Mouse (Mus musculus) heart, embryonic 12.5 days (tissue): ENCODE measurements at regions not wholly inside any gene's neighbourhood (a gene's known extent, or its start where the extent isn't known, plus 50 kb on each side); places are given as distances from the start of the nearest gene placed in this dataset.
A peak's percentile ranks its signal among the peaks of the same experiment; 100 is the strongest.

Experiments used
- ATAC-seq: fragments of 200-750 bp; cut with Nextera tagmentation; 2 replicates; pipeline ENCODE4 v1.8.0; 2017; ENCODE audit warnings: moderate TSS enrichment, moderate library complexity; ENCODE audit not compliant: insufficient number of reproducible peaks, low FRiP score
- H3K27ac ChIP-seq: fragments of 300-500 bp; sonication (generic); 2 replicates; pipeline ENCODE4 v1.5.1; 2016; ENCODE audit warnings: mild to moderate bottlenecking, moderate library complexity; ENCODE audit not compliant: poor library complexity, severe bottlenecking
- H3K27me3 ChIP-seq: fragments of 300-500 bp; sonication (generic); replicated peaks from 2 replicates; pipeline ENCODE4 v1.6.1; 2016; ENCODE audit warnings: mild to moderate bottlenecking, moderate library complexity
- H3K36me3 ChIP-seq: fragments of 300-500 bp; sonication (generic); 2 replicates; pipeline ENCODE4 v1.6.1; 2016; ENCODE audit warnings: mild to moderate bottlenecking, moderate library complexity
- H3K4me1 ChIP-seq: fragments of 300-500 bp; sonication (generic); replicated peaks from 2 replicates; pipeline ENCODE4 v1.6.1; 2016; ENCODE audit warnings: mild to moderate bottlenecking
- H3K4me2 ChIP-seq: fragments of 300-500 bp; sonication (generic); 2 replicates; pipeline ENCODE4 v1.6.1; 2016; ENCODE audit warnings: mild to moderate bottlenecking, moderate library complexity
- H3K4me3 ChIP-seq: fragments of 300-500 bp; sonication (generic); 2 replicates; pipeline ENCODE4 v1.5.1; 2016; ENCODE audit warnings: mild to moderate bottlenecking
- H3K9ac ChIP-seq: fragments of 300-500 bp; sonication (generic); 2 replicates; pipeline ENCODE4 v1.6.1; 2016; ENCODE audit warnings: mild to moderate bottlenecking, moderate library complexity
- H3K9me3 ChIP-seq: fragments of 300-500 bp; sonication (generic); replicated peaks from 2 replicates; pipeline ENCODE4 v1.6.1; 2016; ENCODE audit warnings: mild to moderate bottlenecking, moderate library complexity
- WGBS: fragments of 180-500 bp; shearing (Covaris S2); methylation state at CpG from one replicate; pipeline ENCODE4 v1.1.7; 2016; 5-methylcytosine and 5-hydroxymethylcytosine counted together

GRCm38 (mm10) chr5:51840638-51841329 lies 273.3 kb upstream of the Ppargc1a start:
- H3K9ac ChIP-seq, result no peak overlapping the region
- 65% methylated on average over 11 of the region's 11 CpGs for WGBS
- ATAC-seq, result peak; percentile 69
- H3K4me3 ChIP-seq, result no peak overlapping the region
- H3K9me3 ChIP-seq, result no peaks in the 10 kb centered on the region
- 0 out of 2 replicates have a peak overlapping the region, but pooled peaks have one; percentile 12 for H3K27ac ChIP-seq
- H3K4me2 ChIP-seq, result no peak overlapping the region
- no peaks in the 10 kb centered on the region for H3K36me3 ChIP-seq
- no peaks in the 10 kb centered on the region for H3K27me3 ChIP-seq
- peaks cover 10% of the 10 kb centered on the region for H3K4me1 ChIP-seq

- Histone ChIP-seq H3K4me3 (no peak overlapping the region), H3K27ac (no peak overlapping the region), H3K4me2 (no peak overlapping the region), H3K27me3 (no peaks in the 10 kb centered on the region), H3K9me3 (no peaks in the 10 kb centered on the region), H3K9ac (no peak overlapping the region), H3K36me3 (no peaks in the 10 kb centered on the region), H3K4me1 (peaks cover 12% of the 10 kb centered on the region)
- no peak for ATAC-seq
- WGBS, result 34% methylated on average over 4 of the region's 4 CpGs
These were observed 271.8 kb upstream of the Ppargc1a start for GRCm38 (mm10) chr5:51839292-51839691.

GRCm38 (mm10) chr5:51830551-51830950 lies 263.0 kb upstream of the Ppargc1a start:
- Histone ChIP-seq H3K27ac (no peak overlapping the region), H3K27me3 (no peaks in the 10 kb centered on the region), H3K36me3 (no peaks in the 10 kb centered on the region), H3K9ac (no peak overlapping the region), H3K9me3 (no peaks in the 10 kb centered on the region), H3K4me1 (0 out of 2 replicates have a peak, but pooled peaks cover 2% of the 10 kb centered on the region), H3K4me3 (no peak overlapping the region), H3K4me2 (no peak overlapping the region)
- 66% methylated on average over 6 of the region's 6 CpGs for WGBS
- no peak for ATAC-seq

- no peaks in the 10 kb centered on the region for H3K9me3 ChIP-seq
- H3K9ac ChIP-seq, result no peak overlapping the region
- H3K4me3 ChIP-seq, result no peak overlapping the region
- H3K4me1 ChIP-seq, result no peaks in the 10 kb centered on the region
- H3K27me3 ChIP-seq, result no peaks in the 10 kb centered on the region
- H3K27ac ChIP-seq, result no peak overlapping the region
- H3K36me3 ChIP-seq, result no peaks in the 10 kb centered on the region
- no peak for ATAC-seq
- WGBS, result 58% methylated on average over 2 of the region's 2 CpGs
- H3K4me2 ChIP-seq, result no peak overlapping the region
These were observed 262.5 kb upstream of the Ppargc1a start for GRCm38 (mm10) chr5:51830015-51830414.

- no peaks in the 10 kb centered on the region for H3K4me1 ChIP-seq
- no peaks in the 10 kb centered on the region for H3K9me3 ChIP-seq
- no peaks in the 10 kb centered on the region for H3K36me3 ChIP-seq
- H3K27me3 ChIP-seq, result no peaks in the 10 kb centered on the region
- no peak for ATAC-seq
- H3K9ac ChIP-seq, result no peak overlapping the region
- WGBS, result 77% methylated on average over 3 of the region's 3 CpGs
- H3K4me2 ChIP-seq, result no peak overlapping the region
- no peak overlapping the region for H3K27ac ChIP-seq
- no peak overlapping the region for H3K4me3 ChIP-seq
These were observed 262.1 kb upstream of the Ppargc1a start for GRCm38 (mm10) chr5:51829606-51830005.

GRCm38 (mm10) chr5:51829020-51829419 lies 261.5 kb upstream of the Ppargc1a start:
- no peak overlapping the region for H3K27ac ChIP-seq
- H3K4me1 ChIP-seq, result no peaks in the 10 kb centered on the region
- no peaks in the 10 kb centered on the region for H3K9me3 ChIP-seq
- ATAC-seq, result no peak
- H3K36me3 ChIP-seq, result no peaks in the 10 kb centered on the region
- no peak overlapping the region for H3K4me2 ChIP-seq
- no peak overlapping the region for H3K4me3 ChIP-seq
- 73% methylated on average over 5 of the region's 5 CpGs for WGBS
- H3K27me3 ChIP-seq, result no peaks in the 10 kb centered on the region
- no peak overlapping the region for H3K9ac ChIP-seq

- Histone ChIP-seq H3K4me2 (no peak overlapping the region), H3K4me1 (no peaks in the 10 kb centered on the region), H3K4me3 (no peak overlapping the region), H3K27ac (no peak overlapping the region), H3K27me3 (no peaks in the 10 kb centered on the region), H3K36me3 (no peaks in the 10 kb centered on the region), H3K9me3 (no peaks in the 10 kb centered on the region), H3K9ac (no peak overlapping the region)
- no peak for ATAC-seq
- WGBS, result 74% methylated on average over 1 of the region's 1 CpGs
These were observed 258.7 kb upstream of the Ppargc1a start for GRCm38 (mm10) chr5:51826269-51826668.

GRCm38 (mm10) chr5:51825584-51826088 lies 258.1 kb upstream of the Ppargc1a start:
- no peaks in the 10 kb centered on the region for H3K36me3 ChIP-seq
- H3K4me1 ChIP-seq, result no peaks in the 10 kb centered on the region
- no peaks in the 10 kb centered on the region for H3K27me3 ChIP-seq
- H3K4me3 ChIP-seq, result no peak overlapping the region
- WGBS, result 72% methylated on average over 3 of the region's 3 CpGs
- H3K27ac ChIP-seq, result no peak overlapping the region
- H3K4me2 ChIP-seq, result no peak overlapping the region
- H3K9ac ChIP-seq, result no peak overlapping the region
- ATAC-seq, result no peak
- H3K9me3 ChIP-seq, result no peaks in the 10 kb centered on the region

- H3K27ac ChIP-seq, result no peak overlapping the region
- WGBS, result 50% methylated on average over 4 of the region's 4 CpGs
- H3K9me3 ChIP-seq, result no peaks in the 10 kb centered on the region
- no peak overlapping the region for H3K4me3 ChIP-seq
- no peaks in the 10 kb centered on the region for H3K36me3 ChIP-seq
- no peaks in the 10 kb centered on the region for H3K27me3 ChIP-seq
- H3K4me2 ChIP-seq, result no peak overlapping the region
- H3K9ac ChIP-seq, result no peak overlapping the region
- no peaks in the 10 kb centered on the region for H3K4me1 ChIP-seq
- ATAC-seq, result no peak
These were observed 257.2 kb upstream of the Ppargc1a start for GRCm38 (mm10) chr5:51824731-51825130.

GRCm38 (mm10) chr5:51823657-51824056 lies 256.1 kb upstream of the Ppargc1a start:
- Histone ChIP-seq H3K9me3 (no peaks in the 10 kb centered on the region), H3K4me2 (no peak overlapping the region), H3K9ac (no peak overlapping the region), H3K27me3 (no peaks in the 10 kb centered on the region), H3K36me3 (no peaks in the 10 kb centered on the region), H3K4me3 (no peak overlapping the region), H3K4me1 (no peaks in the 10 kb centered on the region), H3K27ac (no peak overlapping the region)
- no peak for ATAC-seq
- WGBS, result 64% methylated on average over 2 of the region's 2 CpGs

- no peak overlapping the region for H3K4me3 ChIP-seq
- ATAC-seq, result no peak
- no peak overlapping the region for H3K27ac ChIP-seq
- H3K9ac ChIP-seq, result no peak overlapping the region
- no peak overlapping the region for H3K4me2 ChIP-seq
- WGBS, result 76% methylated on average over 2 of the region's 2 CpGs
- H3K27me3 ChIP-seq, result no peaks in the 10 kb centered on the region
- H3K36me3 ChIP-seq, result no peaks in the 10 kb centered on the region
- H3K9me3 ChIP-seq, result no peaks in the 10 kb centered on the region
- H3K4me1 ChIP-seq, result no peaks in the 10 kb centered on the region
These were observed 248.7 kb upstream of the Ppargc1a start for GRCm38 (mm10) chr5:51816258-51816657.

GRCm38 (mm10) chr5:51811728-51812127 lies 244.2 kb upstream of the Ppargc1a start:
- no peak overlapping the region for H3K9ac ChIP-seq

More at GRCm38 (mm10) chr5:51811728-51812127, 244.2 kb upstream of the Ppargc1a start:
- no peak for ATAC-seq
- H3K9me3 ChIP-seq, result no peaks in the 10 kb centered on the region
- H3K4me2 ChIP-seq, result no peak overlapping the region
- 73% methylated on average over 2 of the region's 2 CpGs for WGBS
- no peak overlapping the region for H3K27ac ChIP-seq
- no peaks in the 10 kb centered on the region for H3K4me1 ChIP-seq
- no peaks in the 10 kb centered on the region for H3K27me3 ChIP-seq
- no peaks in the 10 kb centered on the region for H3K36me3 ChIP-seq
- no peak overlapping the region for H3K4me3 ChIP-seq
